Mouse (Mus musculus) embryonic stem cell, embryonic (primary cell): ENCODE data around the gene Loxl3.

Source experiments
- CTCF ChIA-PET, 4 experiments: fragments of 300-600 bp in 2 of 4; fragments of 350-600 bp in 2 of 4; sonication (Branson Sonifier 250); formaldehyde crosslinking; loops; one replicate each; lab custom pipeline; 2022; ENCODE audit warnings: inconsistent platforms in 2 of 4; lab: Charles Lee
- POLR2A ChIA-PET, 4 experiments: fragments of 300-600 bp in 2 of 4; fragments of 350-600 bp in 2 of 4; sonication (Branson Sonifier 250); formaldehyde crosslinking; loops; one replicate each; lab custom pipeline; 2022; ENCODE audit warnings: antibody characterized with exemption in 4 of 4, inconsistent platforms in 1 of 4; lab: Charles Lee

The Loxl3 gene

DNA sequence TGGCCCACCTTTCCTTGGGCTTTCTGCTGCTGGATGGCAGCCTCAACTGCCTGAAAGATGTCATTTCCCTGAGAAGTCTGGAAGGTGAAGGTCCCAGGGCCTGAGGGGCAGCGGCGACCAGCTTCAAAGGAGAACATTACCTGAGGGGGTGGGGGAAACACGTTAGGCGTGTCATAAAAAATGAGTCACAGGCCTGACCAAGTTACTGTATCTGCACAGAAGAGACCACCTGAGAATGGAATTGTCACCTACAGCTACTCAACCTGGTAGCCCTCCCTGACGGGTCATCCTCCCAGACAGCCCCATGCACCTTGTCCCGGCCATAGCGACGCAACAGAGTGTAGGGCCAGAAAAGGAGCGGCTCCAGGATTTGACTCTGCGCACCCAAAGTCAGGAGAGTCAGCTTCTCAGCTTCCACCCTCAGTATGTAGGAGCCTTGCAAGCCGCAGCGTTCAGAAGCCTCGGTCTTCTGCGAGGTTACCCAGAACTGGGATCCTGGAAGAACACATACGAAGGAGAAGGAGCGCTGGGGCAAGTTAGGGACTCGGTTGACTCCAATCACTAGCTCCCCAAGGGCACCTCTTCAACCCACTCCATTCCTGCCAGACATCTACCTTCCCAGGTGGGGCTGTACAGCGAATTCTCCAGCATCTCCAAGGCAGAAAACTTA is 1.9 kb upstream of the Loxl3 start:
- ChIA-PET CTCF (interaction anchor here in 3 of 4 experiments (0.6 to 1.4 kb wide), 5 partner anchors 23 to 489 kb away, joined by 3 to 4 read pairs (median 3); partner anchors contain the start of genes Ccdc142 (in 1 of the 3), Gm42688 (in 1 of the 3) and Htra2 (in 1 of the 3)), POLR2A (interaction anchor here in 2 of 4 experiments (0.6 to 3.3 kb wide), 18 partner anchors 10 to 294 kb away, joined by 3 to 13 read pairs (median 4); partner anchors contain the start of genes Aup1 (in 2 of the 2), Dqx1 (in 2 of the 2), Htra2 (in 2 of the 2) and Mob1a (in 1 of the 2))

DNA sequence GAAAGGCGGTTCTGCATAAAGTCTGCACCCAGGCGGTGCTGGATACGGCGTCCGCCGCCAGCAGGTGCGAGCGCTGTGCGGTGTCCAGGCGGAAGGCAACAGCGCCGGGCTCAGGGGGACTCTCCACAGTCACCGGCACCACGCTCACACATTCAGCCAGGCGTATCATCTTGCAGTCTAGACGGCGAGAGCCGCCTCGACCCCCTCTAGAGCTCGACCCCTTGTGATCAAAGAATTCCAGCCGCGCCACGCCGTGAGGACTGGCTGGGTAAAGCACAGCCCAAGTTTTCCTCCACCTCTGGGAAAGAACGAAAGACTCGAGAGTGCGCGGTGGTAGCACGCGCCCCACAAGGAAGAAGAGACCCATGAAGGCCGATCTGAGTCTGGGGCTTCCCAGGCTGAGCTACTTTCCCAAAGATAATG is 1.2 kb upstream of the Loxl3 start:
- ChIA-PET POLR2A (interaction anchor here (0.6 to 3.3 kb wide), 25 partner anchors 13 to 293 kb away, joined by 3 to 13 read pairs (median 4); partner anchors contain the start of genes Dqx1 (in 2 of the 4), Aup1 (in 1 of the 4), Htra2 (in 1 of the 4) and Mob1a (in 1 of the 4)), CTCF (interaction anchor here in 2 of 4 experiments (0.6 to 1.4 kb wide), 8 partner anchors 18 to 330 kb away, joined by 3 to 5 read pairs (median 3); partner anchors contain the start of genes Ccdc142 (in 1 of the 2), Gm42688 (in 1 of the 2) and Htra2 (in 1 of the 2))

DNA sequence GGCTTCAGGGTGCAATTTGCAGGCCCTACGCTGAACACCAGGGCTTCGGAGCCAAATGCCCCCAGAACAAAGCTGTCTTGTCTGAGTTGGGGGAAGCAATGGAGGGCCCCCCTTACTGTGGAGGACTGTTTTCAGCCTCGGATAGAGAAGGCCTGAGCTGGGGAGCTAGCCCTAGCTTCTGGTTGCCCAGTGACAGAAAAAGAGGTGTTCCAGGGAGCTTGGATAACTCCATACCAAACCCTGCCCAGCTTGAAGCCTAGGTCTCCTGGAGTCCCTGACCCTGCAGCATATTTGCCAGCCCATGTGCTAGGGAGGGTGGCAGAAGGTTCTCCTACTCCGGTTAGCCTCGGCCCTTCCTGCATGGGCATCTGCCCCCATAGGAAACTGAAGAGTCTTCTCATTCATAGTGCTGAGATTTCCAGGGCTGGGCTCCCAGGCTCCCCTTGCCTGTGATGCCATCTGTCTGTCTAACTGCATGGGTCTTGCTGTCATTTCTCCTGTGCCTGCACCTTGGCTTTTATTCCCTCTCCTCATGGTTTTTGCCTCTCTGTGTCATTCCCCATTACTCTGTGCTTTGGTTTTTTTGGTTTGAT is 586 bp downstream of the Loxl3 start:
- ChIA-PET CTCF (interaction anchor here in 3 of 4 experiments (0.5 to 1.4 kb wide), 7 partner anchors 40 to 360 kb away, joined by 3 to 7 read pairs (median 3); partner anchors contain the start of genes Ccdc142 (in 1 of the 3) and Gm42688 (in 1 of the 3)), POLR2A (interaction anchor here (0.6 to 3.3 kb wide), 10 partner anchors 15 to 67 kb away, joined by 3 to 13 read pairs (median 6); partner anchors contain the start of genes Aup1 (in 2 of the 4), Dqx1 (in 2 of the 4) and Htra2 (in 1 of the 4))

DNA sequence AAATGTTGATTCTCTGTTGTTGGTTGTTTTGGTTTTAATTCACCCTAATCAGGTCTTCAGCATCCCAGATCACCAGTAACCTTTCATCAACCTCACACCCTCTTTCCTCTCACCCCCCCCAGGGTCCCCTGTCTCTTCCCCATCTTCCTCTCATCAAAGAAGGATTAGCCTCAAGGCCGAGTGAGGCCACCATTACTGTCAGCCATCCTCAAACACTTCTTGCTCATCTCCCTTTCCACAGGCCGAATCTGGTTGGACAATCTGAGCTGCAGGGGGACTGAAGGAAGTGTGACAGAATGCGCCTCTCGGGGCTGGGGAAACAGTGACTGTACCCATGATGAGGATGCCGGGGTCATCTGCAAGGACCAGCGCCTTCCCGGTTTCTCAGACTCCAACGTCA is 3.2 kb downstream of the Loxl3 start:
- ChIA-PET CTCF (interaction anchor here in 1 of 4 experiments (0.6 kb wide), 1 partner anchor 31 kb away, joined by 10 read pairs; no protein-coding TSS in a partner anchor), POLR2A (interaction anchor here in 3 of 4 experiments (0.6 to 2.0 kb wide), 5 partner anchors 17 to 368 kb away, joined by 3 to 5 read pairs (median 3); partner anchors contain the start of genes Aup1 (in 1 of the 3) and Htra2 (in 1 of the 3))

DNA sequence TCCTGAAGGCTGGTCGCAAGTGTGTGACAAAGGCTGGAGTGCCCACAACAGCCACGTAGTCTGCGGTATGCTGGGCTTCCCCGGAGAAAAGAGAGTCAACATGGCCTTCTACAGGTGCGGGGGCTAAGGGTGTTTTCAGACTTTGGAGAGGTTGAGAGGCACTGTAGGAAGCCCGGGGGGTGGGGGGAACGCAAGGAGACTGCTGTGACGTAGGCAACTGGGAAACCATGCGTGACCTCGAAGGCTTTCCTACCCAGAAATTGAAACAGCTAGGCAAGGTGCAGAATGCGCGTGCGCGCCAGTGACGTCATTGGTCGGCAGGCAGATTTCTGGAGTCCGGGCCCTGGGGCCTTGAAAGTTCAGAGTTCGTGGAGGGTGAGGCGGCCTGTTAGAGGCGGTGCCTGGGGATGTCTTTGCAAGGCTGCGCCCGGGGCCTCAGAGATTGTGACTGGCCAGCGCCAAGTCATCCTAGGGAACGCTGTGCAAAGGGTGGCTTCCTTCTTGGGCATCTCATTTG is 4.6 kb downstream of the Loxl3 start:
- ChIA-PET POLR2A (interaction anchor here in 2 of 4 experiments (0.7 to 2.0 kb wide), 6 partner anchors 16 to 312 kb away, joined by 3 to 5 read pairs (median 4); partner anchors contain the start of genes Aup1 (in 1 of the 2), Dqx1 (in 1 of the 2), Htra2 (in 1 of the 2) and Pcgf1 (in 1 of the 2)), CTCF (interaction anchor here in 1 of 4 experiments (1.0 kb wide), 1 partner anchor 42 kb away, joined by 3 read pairs; no protein-coding TSS in a partner anchor)

DNA sequence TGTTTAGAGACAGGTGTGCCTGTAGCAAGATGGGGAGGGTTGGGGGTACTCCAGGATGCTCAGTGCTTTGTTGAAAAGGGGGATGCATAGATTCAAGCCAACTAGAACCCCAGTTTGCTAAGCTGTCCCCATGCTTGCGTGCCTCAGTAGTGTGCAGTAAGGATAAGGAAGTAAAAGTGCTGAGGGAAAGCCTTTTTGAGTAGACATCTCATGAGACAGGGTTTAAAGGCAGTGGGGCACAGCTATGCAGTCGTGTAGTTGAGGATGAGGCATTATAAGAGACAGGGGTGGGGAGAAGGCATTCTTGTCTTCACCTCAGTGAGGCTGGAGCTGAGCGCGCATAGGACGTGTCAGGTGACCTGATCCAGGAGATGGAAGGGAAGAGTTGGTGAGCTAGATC is 6.6 kb downstream of the Loxl3 start:
- CTCF ChIA-PET = no interaction called here
- POLR2A ChIA-PET = interaction anchor here in 2 of 4 experiments (0.8 to 2.7 kb wide), 6 partner anchors 9 to 55 kb away, joined by 3 to 16 read pairs (median 4); partner anchors contain the start of genes Aup1 (in 2 of the 2) and Htra2 (in 2 of the 2)

DNA sequence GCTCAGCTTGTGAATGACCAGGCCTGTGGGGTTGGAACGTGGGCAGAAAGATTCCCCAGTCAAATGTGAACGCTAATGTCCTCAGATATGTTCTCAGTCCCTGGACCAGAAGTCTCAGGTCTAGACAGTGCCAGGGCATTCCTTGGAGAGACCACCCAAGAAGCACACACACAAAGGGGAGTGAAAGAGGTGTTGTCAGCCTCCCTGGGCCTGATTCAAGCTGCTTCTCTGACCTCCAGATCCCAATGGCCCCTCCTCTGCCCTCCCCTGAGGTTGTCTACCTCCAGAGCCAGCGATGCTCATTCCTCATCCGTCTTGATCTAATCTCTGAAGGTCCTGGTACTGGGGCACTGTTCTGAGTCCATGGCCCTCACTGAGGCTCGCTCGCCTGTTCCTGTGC is 9.6 kb downstream of the Loxl3 start:
- CTCF ChIA-PET = interaction anchor here in 2 of 4 experiments (0.6 to 1.6 kb wide), 2 partner anchors 47 to 428 kb away, joined by 3 to 5 read pairs; no protein-coding TSS in a partner anchor
- POLR2A ChIA-PET = interaction anchor here in 2 of 4 experiments (0.6 to 1.4 kb wide), 2 partner anchors 10 to 52 kb away, joined by 3 read pairs; no protein-coding TSS in a partner anchor

DNA sequence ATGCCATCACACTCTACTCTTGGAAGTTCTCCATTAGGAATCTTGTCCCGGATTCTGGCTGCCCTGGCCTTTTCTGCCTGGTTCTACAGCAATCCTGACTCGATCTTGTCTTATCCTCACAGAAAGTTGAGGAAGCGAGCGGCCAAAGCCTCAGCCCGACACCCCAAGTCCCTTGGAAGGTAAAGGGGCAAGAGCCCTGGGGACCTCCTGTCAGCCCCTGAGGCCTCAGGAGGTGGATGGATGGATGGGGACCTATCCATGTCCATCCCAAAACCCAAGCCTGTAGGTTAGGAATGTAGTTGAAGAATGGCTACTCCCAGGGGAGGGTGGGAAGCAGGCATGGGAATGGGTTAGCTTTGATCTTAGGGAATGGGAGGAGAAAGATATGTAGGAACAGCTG is 10.0 kb downstream of the Loxl3 start:
- ChIA-PET CTCF (interaction anchor here in 2 of 4 experiments (0.6 to 1.6 kb wide), 2 partner anchors 47 to 428 kb away, joined by 3 to 5 read pairs; no protein-coding TSS in a partner anchor), POLR2A (interaction anchor here in 1 of 4 experiments (1.1 to 1.4 kb wide), 2 partner anchors 8 to 9 kb away, joined by 3 read pairs; no protein-coding TSS in a partner anchor)

DNA sequence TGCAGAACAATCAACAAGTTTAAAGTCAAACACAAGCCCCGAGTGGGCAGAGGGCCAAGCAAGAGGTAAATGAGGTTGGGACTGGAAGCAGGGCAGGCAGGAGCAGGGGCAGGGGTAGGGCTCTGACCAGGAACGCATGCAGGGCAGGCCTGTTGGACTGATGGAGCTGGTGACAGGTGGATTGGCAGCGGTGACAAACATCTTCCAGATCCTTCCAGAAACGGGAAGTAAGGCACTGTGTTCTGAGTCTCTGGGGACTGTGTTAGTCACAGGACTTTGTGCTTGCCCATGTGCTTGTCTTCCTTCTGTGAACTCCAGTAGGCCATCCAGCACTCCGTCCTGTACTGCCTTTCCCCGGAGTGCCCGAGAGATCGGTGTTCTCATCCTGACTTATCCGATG is 10.8 kb downstream of the Loxl3 start:
- ChIA-PET CTCF (interaction anchor here in 1 of 4 experiments (0.6 to 1.6 kb wide), 2 partner anchors 20 to 48 kb away, joined by 3 to 5 read pairs; no protein-coding TSS in a partner anchor), POLR2A (interaction anchor here in 1 of 4 experiments (1.0 to 1.1 kb wide), 2 partner anchors 8 to 76 kb away, joined by 3 read pairs; partner anchors contain the start of gene Wbp1)

DNA sequence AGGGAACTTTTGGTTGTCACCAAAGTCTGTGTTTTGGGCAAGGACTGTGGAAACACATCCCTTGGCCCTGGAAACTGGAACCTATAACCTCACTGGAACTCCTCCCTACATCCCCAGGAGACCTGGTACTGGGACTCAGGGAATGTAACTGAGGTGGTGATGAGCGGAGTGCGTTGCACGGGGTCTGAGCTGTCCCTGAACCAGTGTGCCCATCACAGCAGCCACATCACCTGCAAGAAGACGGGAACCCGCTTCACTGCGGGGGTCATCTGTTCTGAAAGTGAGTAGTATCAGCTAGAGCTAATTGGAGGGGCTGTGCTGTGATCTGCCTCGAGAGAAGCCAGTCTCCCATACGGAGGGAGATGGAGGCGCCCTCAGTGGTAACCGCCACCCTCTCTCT is 15.4 kb downstream of the Loxl3 start:
- POLR2A ChIA-PET = interaction anchor here in 2 of 4 experiments (1.1 to 2.4 kb wide), 5 partner anchors 9 to 52 kb away, joined by 3 to 13 read pairs (median 4); partner anchors contain the start of genes Ccdc142 (in 1 of the 2), Dok1 (in 1 of the 2), Dqx1 (in 1 of the 2) and Gm42688 (in 1 of the 2)
- CTCF ChIA-PET = no interaction called here

DNA sequence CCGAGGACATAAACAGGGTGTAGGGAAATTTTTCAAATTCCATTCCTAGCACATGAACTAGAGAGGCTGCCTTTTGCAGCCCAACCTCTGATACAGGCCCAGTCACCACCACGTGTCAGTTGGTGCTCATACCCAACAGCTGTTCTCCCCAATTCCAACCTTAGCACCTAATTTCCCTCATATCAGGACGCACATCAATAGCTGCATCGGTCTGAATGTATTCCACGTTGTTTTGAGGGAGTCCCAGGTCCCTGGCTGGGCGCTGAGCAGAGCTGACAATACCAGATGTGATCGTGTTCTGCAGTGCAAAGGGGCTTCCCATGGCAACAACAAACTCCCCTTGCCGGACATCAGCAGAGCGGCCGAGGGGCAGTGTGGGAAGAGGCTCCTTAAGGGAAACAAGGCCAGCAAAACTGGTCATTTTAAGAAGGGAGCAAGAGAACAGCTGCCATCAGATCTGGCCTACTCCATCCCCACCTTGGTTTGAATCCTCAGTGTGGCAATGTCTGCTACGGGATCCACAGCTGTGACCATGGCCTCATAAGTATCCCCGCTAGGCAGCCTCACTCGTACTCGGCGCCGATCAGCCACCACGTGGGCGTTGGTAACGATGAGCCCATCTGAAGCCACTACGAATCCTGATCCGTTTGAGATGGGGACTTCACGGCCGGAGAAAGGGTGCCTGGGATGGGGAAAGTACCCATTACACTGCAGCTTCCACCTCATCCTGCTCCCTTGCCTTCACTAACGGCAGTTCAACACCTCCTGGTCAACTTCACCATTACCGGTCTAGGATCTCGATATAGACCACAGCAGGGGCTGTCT is 19.4 kb downstream of the Loxl3 start:
- POLR2A ChIA-PET = interaction anchor here (0.7 to 3.0 kb wide), 29 partner anchors 10 to 350 kb away, joined by 3 to 16 read pairs (median 4); partner anchors contain the start of genes Dok1 (in 2 of the 4), Loxl3 (in 2 of the 4), Pcgf1 (in 2 of the 4) and 1700003E16Rik (in 1 of the 4)
- CTCF ChIA-PET = interaction anchor here in 3 of 4 experiments (0.5 to 2.4 kb wide), 10 partner anchors 12 to 949 kb away, joined by 3 to 11 read pairs (median 8); partner anchors contain the start of genes Ccdc142 (in 1 of the 3), Dctn1 (in 1 of the 3) and Gm42688 (in 1 of the 3)

DNA sequence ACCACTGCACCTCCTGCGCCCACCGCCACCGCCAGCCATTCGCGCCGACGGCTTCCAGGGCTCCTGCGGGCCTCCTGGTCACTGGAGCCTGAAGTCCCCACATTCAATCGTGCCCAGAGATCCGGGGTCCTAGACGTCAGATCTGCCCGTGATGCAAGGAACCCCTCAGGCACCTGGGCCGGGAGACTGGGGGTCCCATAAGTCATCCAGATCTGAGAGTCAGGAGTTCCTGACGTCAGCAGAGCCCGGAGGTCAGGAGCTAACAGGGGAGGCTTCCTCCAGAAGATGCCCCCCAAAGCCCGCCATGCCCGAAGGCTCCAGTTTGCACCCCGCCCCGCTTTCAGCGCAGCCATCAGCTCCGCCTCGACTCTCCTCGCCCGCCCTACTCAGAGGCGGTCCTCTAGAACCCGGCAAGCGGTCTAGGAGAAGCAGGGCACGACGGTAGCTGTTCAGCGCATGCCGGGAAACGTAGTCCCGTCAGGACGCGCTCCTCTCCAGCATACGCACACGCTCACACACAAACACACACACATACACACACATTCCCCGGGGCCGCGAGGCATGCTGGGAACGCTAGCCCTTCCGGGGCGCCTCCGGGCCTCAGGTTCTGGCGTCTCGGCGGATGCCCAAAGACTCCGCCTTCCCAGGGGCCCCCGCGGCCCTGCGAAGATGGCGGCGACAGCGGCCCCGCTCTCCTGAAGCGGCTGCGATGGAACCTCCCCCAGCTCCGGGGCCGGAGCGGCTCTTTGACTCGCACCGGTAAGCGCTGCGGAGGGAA is 20.3 kb downstream of the Loxl3 start, which contains the start of gene Aup1:
Aup1 (plus strand) TSS at position 448 of the 778 bp plus-strand sequence.
- ChIA-PET POLR2A (interaction anchor here (0.6 to 3.0 kb wide), 53 partner anchors 10 to 546 kb away, joined by 3 to 16 read pairs (median 4); partner anchors contain the start of genes Ccdc142 (in 3 of the 4), Gm42688 (in 3 of the 4), Dok1 (in 2 of the 4) and Loxl3 (in 2 of the 4)), CTCF (interaction anchor here in 3 of 4 experiments (0.5 to 2.4 kb wide), 17 partner anchors 11 to 948 kb away, joined by 3 to 11 read pairs (median 4); partner anchors contain the start of genes Ccdc142 (in 1 of the 3), Dctn1 (in 1 of the 3), Gm42688 (in 1 of the 3) and Pcgf1 (in 1 of the 3))

DNA sequence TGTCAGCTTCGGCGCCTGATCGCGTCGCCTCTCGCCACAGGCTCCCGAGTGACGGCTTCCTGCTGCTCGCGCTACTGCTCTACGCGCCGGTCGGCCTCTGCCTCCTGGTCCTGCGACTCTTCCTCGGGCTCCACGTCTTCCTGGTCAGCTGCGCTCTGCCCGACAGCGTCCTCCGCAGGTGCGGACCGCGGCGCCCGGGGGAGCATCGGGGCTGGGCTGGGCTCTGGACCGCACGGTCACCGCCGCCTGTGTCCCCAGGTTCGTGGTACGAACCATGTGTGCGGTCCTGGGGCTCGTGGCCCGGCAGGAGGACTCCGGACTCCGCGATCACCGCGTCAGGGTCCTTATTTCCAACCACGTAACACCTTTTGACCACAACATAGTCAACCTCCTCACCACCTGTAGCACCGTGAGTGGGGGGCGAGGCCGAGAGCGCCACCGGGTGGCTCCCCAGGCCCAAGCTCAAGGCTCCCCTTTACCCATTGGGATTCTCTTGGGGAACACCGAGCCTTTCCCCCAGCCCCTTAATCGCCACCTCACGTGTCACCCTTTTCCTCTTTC is 21.0 kb downstream of the Loxl3 start, which contains the start of gene Htra2:
Htra2 (minus strand) TSS at position 403 of the 561 bp plus-strand sequence.
- ChIA-PET CTCF (interaction anchor here in 3 of 4 experiments (0.5 to 2.4 kb wide), 15 partner anchors 10 to 572 kb away, joined by 3 to 11 read pairs (median 4); partner anchors contain the start of genes Ccdc142 (in 1 of the 3), Dctn1 (in 1 of the 3), Gm42688 (in 1 of the 3) and Pcgf1 (in 1 of the 3)), POLR2A (interaction anchor here (0.6 to 3.0 kb wide), 44 partner anchors 9 to 452 kb away, joined by 3 to 16 read pairs (median 4); partner anchors contain the start of genes Ccdc142 (in 3 of the 4), Gm42688 (in 3 of the 4), Mob1a (in 2 of the 4) and Mthfd2 (in 2 of the 4))

DNA sequence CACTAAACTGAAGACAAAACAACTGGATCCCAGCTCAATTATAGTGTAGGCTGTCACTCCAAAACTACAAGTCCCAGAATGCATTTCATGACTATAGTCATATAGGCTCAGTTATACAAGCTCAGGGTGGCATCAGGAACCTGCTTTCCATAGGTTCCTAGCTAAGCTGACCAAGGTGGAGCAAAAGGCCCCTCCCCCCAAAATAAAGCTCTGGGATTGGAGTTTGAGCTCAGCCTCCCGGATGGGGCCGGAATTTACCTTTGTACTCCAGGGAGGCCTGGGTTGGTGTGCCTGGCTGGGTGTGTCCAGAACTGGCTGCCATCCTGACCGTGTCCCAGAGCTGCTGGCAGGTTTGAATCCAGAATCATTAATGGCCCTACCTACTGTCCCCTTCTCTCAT is 23.8 kb downstream of the Loxl3 start, which contains the start of gene Dqx1:
Dqx1 (plus strand) TSS at position 55 of the 400 bp plus-strand sequence.
- ChIA-PET CTCF (interaction anchor here in 2 of 4 experiments (0.9 to 1.3 kb wide), 4 partner anchors 17 to 44 kb away, joined by 3 to 10 read pairs (median 6); partner anchors contain the start of genes Ccdc142 (in 1 of the 2), Gm42688 (in 1 of the 2) and Pcgf1 (in 1 of the 2)), POLR2A (interaction anchor here (0.6 to 2.8 kb wide), 40 partner anchors 8 to 737 kb away, joined by 3 to 16 read pairs (median 4); partner anchors contain the start of genes Pcgf1 (in 3 of the 4), Ccdc142 (in 2 of the 4), Gm42688 (in 2 of the 4) and Loxl3 (in 2 of the 4))
